Mouse (Mus musculus) testis, postnatal 14 days (tissue): ENCODE data around the gene Procr.
"Not testable (repeated sequence)": the region's sequence is repeated elsewhere in the genome, so short reads cannot be mapped to it uniquely, and the experiment has no call there.

Source experiments
- DNase-seq: peaks from one replicate; pipeline ENCODE4 v3.0.0; 2021; ENCODE audit warnings: low spot score

Gene Procr

GRCm38 (mm10) chr2:155751014-155751786 lies at the start of gene Procr:
TSS of gene Procr (plus strand) at chr2:155751117.
- DNase-seq: no peak

DNA sequence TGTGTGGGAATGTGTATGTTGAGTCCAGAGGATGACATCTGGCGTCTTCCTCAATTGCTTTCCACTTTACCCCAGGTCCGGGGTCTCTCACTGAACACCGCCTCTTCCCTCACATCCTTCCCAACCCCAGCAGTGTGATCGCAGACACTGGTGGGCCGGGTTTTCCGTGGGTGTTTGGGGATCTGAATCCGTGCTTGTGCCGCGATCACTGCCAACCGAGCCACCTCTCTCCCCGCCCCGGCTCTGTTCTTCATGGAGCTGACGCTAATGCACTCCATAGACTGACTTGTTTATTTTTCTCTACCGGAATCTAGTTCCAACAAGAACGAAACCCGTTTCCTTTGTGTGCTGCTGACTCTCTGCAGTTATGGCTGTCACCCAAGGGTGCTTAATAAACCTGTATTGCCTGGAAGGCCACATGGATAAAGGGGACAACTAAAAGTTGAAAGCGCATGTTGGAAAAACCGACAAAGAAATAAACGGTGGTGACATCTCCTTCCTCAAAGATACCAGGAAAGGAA lies 49.5 kb upstream of the Procr start:
- DNase-seq: no peak

- DNase-seq: no peak
These were observed 47.3 kb upstream of the Procr start for GRCm38 (mm10) chr2:155703630-155704029.

GRCm38 (mm10) chr2:155707251-155707650 lies 43.7 kb upstream of the Procr start:
- peak; percentile 78 for DNase-seq

DNA sequence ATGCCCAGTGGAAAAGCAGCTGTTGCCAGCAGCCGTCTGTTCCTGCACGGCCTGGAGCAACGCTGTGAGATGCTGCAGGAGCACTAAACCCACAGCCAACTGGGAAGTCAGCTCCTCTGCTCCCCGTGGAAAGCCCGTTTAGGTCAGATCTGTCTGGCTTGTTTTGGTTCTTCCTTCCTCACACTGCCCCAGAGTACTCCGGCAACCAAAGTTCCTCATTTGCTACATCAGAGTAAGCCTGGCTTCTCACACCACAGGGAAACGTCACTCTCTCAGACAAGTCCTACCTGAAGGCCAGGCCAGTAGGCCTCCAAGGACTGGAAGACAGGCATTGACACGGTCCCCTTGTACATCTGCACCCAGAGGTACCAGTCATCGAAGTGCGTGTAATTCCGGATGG lies 40.4 kb upstream of the Procr start:
- no peak for DNase-seq

DNA sequence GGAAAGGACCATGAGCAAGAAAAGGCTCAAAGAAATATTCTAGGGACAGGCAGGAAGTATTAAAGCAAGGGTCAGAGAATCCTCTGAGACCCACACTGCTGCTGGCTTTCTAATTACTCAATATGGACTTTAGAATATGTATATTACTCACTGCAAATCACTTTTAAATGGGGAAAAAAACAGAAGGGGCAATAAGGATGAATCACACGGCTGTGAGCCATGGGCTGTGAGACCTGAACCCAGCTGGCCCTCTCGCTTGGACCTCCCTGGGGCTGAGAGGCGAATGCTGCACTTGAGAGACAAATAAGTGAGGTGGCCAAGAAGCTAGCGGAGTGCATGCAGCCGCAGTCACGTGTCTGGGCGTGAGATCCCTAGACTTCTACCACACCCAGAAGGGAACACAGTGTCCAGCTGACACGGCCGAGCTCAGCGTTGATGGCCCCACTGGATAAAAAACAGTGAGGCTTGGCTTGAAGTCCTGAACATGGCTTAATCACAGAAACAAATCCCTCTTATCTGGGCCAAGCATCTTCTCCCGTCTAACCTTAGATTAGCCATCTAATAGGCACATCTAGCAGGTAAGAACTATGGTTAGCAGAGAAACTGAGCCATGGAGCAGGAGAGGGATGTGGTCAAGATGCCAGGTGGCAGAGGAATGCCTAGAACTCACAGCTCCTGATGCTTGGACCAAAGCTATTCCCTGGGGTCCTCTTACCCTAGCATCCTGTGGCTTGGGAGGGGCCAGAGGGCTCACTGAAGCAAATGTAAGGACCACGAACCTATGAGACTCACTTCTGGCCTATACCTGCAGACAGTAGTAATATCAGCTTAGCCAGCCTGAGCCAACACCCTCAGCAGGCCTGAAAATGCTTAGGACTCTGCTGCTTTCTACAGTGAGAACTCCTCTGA lies 33.6 kb upstream of the Procr start:
- no peak for DNase-seq

DNA sequence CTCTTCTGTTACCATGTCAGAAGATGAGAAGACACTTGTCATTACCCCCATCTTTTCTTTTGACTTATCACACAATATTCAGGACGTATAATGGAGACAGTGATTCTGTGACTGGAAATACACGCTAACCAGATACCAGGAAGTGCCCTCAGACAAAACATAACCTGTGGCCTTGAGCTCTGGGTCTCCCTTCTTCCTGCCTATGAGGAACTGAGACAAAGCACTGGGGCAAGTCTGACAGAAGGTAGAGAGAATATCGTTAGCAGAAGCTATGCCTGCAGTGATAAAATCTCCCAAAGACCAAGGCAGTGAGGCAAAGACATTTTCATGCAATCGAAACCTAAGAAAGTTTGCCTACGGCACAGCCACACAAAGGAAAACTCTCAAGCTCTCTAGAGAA lies 30.3 kb upstream of the Procr start:
- no peak for DNase-seq

DNA sequence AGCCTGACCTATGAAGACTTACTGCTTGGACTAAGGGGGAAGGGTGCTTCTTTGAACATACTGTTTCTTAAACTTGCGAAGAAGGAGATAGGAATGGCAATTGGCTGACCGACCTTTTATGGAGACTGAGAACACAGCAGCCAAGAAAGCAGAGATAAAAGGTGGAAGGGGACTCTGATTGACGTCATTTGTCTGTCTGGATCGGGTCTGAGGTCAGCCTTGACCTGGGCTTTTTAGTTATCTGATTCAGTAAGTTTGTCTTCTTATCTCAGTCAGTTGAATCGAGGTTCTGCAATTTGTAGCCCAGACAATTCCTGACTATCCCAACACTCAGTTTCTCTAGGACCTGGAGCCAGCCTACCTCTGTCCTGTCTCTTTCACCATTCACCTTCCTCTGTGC lies 26.9 kb upstream of the Procr start:
- DNase-seq: no peak

- DNase-seq: no peak
These were observed 26.4 kb upstream of the Procr start for GRCm38 (mm10) chr2:155724526-155724925.

GRCm38 (mm10) chr2:155726302-155726701 lies 24.6 kb upstream of the Procr start:
- no peak for DNase-seq

- no peak for DNase-seq
These were observed 23.0 kb upstream of the Procr start for GRCm38 (mm10) chr2:155727764-155728395.

DNA sequence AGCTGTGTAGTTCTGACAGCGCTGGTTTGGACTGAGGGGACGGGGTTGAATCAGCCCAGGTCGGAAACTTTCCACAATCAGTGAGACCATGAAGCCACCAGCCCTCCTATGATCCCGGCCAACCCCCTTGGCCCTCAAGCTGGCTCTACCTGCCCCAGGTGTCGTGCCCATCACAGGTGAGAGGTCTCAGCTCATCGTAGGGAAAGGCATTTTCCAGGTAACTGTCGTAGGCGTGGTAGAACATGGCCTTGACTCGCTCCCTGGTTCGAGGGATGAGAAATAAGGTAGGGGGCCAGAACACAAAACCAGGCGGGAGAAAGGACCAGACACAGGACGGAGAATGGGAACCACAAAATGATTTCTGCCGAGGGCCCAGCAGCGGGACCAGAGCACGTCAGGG lies 22.2 kb upstream of the Procr start:
- DNase-seq: no peak

DNA sequence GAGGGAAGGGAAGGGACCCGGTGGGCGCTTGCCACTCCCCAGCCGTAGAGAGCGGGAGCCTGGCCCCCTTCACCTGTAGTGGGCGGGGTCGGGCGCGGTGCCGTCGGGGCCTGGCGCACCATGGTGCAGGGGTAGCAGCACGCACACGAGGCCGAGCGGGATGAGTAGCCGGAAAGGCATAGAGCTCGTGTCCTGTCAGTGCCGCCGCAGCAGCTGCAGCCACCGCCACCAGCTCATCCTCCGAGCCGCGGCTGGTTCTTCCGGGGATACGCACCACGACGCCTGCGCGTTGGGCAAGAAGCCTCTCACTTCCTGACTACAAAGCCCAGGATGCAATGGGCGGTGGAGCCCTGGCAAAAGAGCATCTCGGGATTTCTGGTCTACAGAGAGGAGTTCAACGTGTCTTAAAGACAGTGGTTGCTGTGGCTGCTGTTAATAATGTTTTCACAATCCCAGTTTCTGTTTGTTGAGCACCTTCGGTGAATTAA lies 21.7 kb upstream of the Procr start, which contains the start of gene Edem2:
Edem2 (minus strand) TSS at position 318 of the 488 bp plus-strand sequence.
- peak; percentile 91 for DNase-seq

- DNase-seq: no peak
These were observed 15.8 kb upstream of the Procr start for GRCm38 (mm10) chr2:155735080-155735479.

DNA sequence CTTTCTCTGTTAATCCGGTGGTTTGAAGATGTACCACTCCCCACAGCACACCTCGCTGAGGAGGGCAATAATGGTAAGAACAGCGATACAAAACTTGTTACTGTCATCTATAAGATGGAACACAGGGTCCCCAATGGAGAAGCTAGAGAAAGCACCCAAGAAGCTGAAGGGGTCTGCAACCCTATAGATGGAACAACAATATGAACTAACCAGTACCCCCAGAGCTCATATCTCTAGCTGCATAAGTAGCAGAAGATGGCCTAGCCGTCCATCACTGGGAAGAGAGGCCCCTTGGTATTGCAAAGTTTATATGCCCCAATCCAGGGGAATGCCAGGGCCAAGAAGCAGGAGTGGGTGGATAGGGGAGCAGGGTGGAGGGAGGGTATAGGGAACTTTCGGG lies 15.2 kb upstream of the Procr start, which contains the start of gene Gm17581:
Gm17581 (minus strand) TSS at position 101 of the 400 bp plus-strand sequence.
- not testable (repeated sequence) for DNase-seq

DNA sequence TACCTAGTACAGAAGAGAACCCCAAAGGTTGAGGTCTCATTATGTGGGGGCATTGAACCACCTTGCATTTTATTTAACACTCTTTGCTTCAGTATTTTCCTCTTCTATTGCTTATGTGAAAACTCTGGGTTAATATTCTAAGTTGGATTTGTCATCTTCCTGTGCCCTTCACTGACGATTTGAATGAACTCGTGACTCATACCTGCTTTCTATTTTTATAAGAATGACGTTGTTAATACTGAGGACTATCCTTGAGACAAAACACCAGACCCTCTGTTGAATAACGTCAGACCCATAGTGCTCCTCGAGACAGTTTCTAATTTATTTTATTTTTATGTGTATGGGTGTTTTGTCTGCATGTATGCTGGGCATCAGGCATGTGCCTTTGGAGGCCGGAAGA lies 14.0 kb upstream of the Procr start:
- no peak for DNase-seq

DNA sequence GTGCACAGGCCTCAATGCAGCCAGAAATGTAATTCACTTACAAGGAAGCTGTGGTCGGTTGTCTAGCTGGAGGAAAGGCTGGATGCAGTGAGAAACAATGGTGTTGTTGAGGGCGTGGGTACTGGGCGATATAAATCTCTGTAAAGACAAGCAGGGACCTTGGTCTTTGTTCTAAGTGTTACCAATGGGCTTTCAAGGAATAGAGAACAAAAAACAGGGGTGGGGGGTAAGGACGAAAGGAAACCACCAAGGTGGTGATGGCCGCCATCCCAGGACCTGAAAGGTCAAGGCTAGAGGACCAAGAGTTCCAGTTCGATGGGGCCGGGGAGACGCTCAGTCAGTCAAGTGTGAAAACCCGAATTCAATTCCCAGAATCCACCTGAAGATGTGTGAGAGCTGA lies 13.1 kb upstream of the Procr start:
- DNase-seq: no peak

DNA sequence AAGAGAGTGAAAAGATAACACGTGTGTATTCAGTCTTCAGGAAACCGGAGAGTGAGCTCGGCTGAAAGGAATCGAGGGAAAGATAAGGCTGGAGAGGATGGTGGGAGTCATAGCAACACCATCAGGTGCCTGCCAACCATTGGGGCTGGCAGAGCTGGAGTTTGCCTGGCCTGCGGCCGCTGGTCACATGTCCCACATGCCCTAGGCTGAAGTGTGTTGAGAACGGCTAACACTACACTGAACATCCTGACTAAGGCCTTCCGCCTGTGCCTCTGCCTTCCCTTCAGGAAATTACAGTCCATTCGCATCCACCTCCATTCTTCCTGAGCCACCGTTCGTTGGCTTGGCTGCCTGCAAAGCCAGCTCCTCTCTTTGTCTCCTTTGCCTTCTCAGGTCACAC lies 8.7 kb upstream of the Procr start:
- no peak for DNase-seq

DNA sequence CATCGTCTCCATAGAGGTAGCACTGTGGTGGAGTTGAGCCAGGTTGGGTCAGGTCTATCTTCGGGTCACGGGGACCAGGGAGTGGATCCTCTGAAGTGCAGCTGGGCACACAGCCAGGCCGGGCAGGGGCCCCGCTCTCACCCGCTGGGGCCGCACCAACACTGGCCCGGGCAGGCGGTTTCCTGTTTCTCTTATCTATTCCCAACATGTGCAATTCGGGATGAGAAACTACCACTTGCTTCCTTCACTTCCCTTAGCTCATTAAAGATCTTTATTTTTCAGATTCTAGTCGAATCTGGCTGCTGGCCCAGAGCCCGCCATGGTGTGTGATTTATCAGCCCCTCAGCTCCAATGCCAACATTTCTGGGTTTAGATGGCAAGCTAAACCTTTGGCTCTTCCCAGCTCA lies 8.0 kb upstream of the Procr start:
- no peak for DNase-seq

DNA sequence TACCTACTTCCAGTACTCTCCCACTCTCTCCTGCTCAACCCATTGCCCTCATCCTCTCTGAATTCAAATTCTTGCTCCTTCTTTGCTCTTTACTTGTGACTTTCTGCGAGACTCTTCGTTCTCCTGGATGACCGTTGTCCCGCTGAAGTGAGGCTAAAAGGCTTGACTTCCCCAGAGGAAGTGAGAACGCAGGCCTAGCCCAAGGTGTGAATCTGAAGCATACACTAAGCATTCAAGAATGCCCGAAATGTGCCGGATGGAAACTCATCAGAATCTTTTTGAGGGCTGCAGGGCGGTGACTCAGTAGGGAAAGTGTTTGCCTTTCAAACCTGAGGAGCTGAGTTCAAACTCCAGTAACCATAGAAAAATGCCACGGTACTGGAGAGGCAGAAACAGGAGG lies 7.6 kb upstream of the Procr start:
- no peak for DNase-seq

DNA sequence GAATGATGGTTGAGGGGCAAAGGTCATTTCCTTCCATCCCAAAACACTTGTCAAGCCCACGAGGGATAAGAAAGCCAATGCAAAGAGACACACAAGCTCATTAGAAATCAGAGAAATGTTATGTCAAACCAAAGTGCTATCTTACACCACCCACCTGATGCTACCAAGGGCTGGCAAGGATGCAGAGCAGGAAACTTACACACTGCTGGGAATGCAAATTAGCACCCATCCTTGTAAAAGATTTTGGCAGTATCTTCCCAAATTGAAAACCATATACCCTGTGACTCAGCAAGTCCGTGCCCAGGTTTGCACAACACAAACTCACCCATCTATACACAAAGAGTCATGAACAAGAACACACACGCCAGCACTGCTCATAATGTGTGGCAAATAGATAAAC lies 5.4 kb upstream of the Procr start:
- no peak for DNase-seq

- no peak for DNase-seq
These were observed 1.5 kb upstream of the Procr start for GRCm38 (mm10) chr2:155749394-155749793.
